Mouse (Mus musculus): ENCODE data around the gene Ddi2.

The Ddi2 gene

DNA sequence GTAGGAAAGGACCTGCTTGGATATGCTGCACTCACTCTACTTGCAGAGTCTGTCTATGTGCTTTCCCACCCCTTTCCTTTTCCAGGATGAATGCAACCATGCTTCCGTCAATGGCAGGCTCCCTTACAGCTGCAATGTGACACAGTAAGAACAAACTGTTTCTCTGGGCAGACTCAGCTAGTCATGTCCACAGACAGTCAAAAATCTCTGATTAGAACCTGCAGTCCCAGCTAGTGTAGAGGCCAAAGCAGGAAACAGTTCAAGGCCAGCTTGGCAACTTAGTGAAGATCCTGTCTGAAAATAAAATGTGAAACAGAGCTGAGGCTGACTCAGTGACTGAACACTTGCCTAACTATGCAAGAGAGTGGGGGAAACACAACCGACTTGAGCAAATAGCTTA is 18.6 kb downstream of the Ddi2 start:
- no peak for DNase-seq (ENCODE audit: low read depth, low spot score)

GRCm38 (mm10) chr4:141694719-141695118 is 28.5 kb downstream of the Ddi2 start:
- no peak for DNase-seq (ENCODE audit: low read depth, low spot score)

DNA sequence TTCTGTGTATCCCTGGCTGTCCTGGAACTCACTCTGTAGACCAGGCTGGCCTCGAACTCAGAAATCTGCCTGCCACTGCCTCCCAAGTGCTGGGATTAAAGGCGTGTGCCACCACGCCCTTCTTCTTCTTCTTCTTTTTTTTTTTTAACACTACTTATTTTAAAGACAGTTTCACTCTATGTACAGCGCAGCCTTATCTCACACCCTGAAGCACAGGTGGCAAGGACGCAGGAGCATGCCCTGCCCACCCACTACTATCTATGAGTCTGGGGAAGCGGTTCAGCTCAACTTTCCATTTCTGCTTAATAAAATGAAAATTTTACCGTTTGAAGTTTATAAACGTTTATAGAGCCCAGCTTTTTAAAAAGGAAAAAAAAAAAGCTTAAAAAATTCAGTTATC is 34.7 kb downstream of the Ddi2 start:
- no peak for DNase-seq (ENCODE audit: low read depth, low spot score)

DNA sequence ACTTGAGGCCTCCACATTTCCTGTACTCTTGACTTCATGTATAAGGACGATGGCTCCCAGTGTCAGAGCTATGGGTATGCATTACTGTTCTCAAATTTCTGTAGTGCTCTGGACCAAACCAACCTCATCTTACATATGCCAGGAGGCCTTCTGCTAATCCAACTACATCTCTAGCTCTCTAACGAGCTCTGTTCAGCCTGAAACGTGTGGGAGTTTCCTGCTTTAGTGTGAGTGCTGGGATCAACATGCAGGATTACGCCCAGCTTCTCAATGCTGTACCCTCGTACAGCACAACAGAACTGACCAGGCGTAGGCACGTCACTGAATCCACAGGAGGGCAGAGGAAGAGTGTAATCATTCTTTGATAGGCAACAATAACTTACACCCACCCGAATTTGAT is 36.7 kb downstream of the Ddi2 start:
- no peak for DNase-seq (ENCODE audit: low read depth, low spot score)

DNA sequence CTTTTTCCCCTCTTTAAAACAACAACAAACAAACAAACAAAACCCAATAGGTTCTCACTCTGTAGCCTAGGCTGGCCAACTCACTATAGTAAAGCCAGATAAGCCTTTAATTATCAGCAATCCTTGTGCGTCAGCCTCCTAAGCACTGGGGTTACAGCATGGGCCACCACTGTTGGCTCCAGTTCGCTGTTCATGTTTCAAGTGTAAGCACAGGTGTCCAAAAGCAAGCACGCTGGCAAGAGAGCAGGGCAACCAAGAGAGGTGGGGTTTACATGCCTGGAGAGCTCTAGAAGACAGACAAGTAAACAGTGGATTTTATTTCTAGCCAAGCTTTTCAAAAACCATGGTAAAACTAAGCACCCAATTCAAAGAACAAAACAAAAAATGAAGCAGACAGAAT is 37.1 kb downstream of the Ddi2 start:
- no peak for DNase-seq (ENCODE audit: low read depth, low spot score)

- DNase-seq (ENCODE audit: low read depth, low spot score) = no peak
These were observed 37.7 kb downstream of the Ddi2 start, which contains the start of gene Rsc1a1 for GRCm38 (mm10) chr4:141685499-141685898. Gene Rsc1a1 (minus strand): TSS chr4:141685599.

GRCm38 (mm10) chr4:141682706-141683230 is 40.5 kb downstream of the Ddi2 start:
- no peak for DNase-seq (ENCODE audit: low read depth, low spot score)

GRCm38 (mm10) chr4:141681767-141682166 is 41.5 kb downstream of the Ddi2 start:
- no peak for DNase-seq (ENCODE audit: low read depth, low spot score)

DNA sequence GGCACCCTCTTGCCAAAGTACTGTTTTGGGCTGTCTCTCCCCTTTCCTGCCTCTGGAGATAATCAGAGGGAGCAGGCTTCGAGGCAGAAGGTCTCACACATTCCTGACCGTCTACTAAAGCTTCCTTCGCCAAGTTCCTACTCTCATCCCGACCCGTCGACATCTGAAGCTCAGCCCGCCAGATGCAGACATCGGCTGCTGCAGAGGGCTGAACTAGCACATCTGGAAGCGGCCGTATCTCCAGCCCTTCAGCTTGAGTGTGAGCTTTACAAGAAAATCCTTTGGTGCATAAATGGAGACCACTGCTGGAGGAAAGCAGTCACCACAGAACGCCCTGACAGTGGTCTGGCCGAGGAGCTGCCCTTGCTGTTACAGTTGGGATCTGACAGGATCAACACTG is 42.3 kb downstream of the Ddi2 start:
- DNase-seq (ENCODE audit: low read depth, low spot score) = no peak

DNA sequence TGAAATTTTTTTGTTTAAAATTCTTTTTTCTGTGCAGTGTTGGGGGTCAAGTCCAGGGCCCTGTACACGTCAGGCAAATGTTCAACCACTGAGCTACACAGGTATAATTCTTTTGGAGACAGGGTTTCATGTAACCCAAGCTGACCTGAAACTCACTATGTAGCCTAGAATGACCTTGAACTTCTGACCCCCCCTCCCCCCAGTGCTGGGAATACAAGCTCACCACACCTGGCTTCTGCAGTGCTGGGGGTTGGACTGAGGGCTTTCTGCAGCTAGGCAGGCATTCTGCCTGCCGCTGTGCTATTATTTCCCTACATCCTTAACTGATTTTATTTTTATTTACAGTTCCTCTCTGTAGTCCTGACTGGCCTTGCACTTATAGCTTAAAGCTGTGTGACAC is 44.2 kb downstream of the Ddi2 start:
- DNase-seq (ENCODE audit: low read depth, low spot score) = no peak

GRCm38 (mm10) chr4:141676462-141676979 is 46.7 kb downstream of the Ddi2 start:
- DNase-seq (ENCODE audit: low read depth, low spot score) = no peak

DNA sequence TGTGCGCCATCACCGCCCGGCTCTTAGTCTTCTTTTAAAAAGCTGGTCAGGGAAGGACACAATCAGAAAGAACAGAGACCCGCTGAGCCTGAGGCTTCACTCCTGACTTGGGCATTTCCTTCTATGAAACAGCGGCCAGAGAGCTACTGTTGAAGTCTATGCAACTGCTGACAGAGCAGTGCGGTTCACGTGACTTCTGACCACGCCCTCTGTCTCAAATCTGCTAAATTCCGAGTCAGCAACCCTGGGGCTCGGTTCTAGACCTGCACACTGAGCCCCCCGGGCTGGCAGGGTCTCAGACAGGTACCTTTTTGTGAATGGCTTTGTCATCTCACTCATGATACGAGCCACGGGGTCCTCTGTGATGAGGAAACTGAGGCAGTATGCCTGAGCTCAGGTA is 50.9 kb downstream of the Ddi2 start:
- DNase-seq (ENCODE audit: low read depth, low spot score) = no peak

DNA sequence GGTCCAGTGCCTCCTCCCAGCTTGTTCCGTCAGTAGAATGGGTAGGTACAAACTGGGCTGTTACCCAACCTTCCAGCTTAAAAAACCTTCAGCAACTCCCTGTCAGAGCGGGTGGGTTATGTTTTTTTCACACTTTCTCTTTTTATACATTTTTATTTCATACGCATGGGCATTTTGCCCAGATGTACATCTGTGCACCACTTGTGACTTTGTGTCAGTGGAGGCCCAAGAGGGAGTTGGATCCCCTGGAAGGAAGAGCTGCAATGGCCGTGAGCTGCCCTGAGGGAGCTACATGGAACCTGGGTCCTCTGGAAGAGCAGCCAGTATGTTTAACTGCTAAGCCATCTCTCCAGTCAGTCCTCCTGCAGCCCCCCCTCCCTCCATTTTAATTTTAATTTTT is 51.8 kb downstream of the Ddi2 start:
- DNase-seq (ENCODE audit: low read depth, low spot score) = no peak

GRCm38 (mm10) chr4:141669898-141670712 is 53.1 kb downstream of the Ddi2 start:
- no peak for DNase-seq (ENCODE audit: low read depth, low spot score)

GRCm38 (mm10) chr4:141664799-141665198 is 58.4 kb downstream of the Ddi2 start, which contains the start of gene Plekhm2:
Gene Plekhm2 (minus strand): TSS chr4:141664899.
- DNase-seq (ENCODE audit: low read depth, low spot score) = no peak

DNA sequence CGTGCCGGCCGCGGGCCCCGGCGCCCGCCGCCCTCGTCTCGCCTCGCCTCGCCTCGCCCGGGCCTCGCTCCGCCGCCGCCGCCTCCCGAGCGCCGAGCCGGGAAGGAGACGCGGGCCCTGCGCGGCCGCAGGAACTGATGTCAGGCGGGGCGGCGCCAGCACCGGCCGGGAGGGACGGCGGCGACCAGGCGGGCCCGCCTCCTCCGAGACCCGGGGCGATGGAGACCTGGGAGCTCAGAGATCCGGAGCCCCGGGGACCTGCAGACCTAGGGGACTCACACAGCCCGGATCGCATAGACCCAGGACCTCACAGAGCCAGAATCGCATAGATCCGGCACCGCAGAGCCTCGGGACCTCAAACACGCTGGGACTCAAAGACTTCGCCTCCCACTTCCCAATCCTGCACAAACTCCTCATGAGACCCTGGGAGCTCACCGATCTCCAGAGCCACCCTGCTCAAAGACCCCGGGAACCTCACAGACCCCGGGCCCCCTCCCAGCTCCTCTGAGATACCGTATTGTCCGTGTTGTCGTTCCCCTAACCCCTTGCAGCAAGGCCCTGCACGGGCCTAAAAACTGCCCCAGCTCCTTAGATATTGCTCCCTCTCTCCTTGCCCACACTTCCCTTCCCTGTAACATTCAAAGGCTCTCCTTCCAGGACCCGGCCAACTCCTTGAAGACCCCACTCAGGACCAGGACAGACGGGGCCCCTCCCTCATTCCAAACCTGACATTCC is 59.0 kb downstream of the Ddi2 start:
- no peak for DNase-seq (ENCODE audit: low read depth, low spot score)

GRCm38 (mm10) chr4:141663122-141663931 is 59.9 kb downstream of the Ddi2 start:
- DNase-seq (ENCODE audit: low read depth, low spot score) = no peak

GRCm38 (mm10) chr4:141660884-141661283 is 62.3 kb downstream of the Ddi2 start:
- no peak for DNase-seq (ENCODE audit: low read depth, low spot score)

GRCm38 (mm10) chr4:141659739-141660138 is 63.5 kb downstream of the Ddi2 start:
- DNase-seq (ENCODE audit: low read depth, low spot score) = no peak

DNA sequence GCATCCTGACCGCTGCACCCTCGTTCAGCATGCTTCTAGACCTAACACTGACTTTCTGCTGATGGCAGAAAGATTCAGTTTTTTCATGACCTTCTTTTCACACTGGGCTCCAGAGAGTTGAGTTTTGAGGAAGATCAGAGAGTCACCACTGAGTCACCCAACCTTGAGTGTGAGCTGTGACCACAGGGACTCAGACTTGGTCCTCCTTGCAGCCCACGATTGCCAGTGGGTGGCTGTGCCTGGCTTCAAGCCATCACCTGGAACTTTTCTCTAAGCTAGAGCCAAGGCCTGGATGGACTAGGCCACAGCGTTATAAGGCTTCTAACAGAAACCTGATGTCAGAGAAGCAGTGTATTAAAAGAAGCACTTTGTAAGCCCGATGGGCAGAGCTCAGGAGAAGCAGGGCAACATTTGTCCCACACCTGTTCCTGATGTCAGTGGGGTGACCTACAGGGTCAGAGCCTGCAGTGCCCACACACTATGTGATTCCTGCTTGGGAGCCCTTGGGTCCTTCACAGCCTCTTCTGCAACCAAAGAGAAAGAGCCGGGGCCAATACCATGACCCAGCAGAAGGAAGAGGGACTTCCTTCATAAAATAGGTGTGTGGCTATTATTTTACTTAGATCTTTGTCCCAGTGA is 64.3 kb downstream of the Ddi2 start:
- no peak for DNase-seq (ENCODE audit: low read depth, low spot score)

DNA sequence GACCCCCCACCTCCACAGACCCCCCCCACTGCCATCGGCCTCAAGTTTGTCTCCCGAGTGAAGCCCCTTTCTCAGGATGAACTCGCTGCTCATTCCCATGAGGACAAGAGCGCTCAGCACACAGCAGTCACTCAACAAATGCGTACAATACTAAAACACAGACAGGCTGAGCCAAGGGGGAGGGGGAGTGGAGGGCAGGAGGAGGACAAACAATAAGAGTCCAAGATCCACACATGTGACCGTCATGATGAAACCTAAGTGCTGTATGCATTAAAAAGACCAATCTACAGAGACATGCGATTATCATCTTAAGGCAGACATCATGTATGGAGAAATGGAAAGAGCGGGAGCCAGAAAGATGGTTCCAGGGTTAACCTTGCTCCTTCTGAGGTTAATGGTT is 66.3 kb downstream of the Ddi2 start:
- no peak for DNase-seq (ENCODE audit: low read depth, low spot score)

Measured in WW6 (cell line).